Mouse (Mus musculus): ENCODE measurements around the gene Msgn1. TPM values are rescaled to one million over a fixed set of nuclear protein-coding genes. Genes with fewer than 3 reads are reported as not detected.

Msgn1 gene
- polyA plus RNA-seq, 1 experiment = not detected

GRCm38 (mm10) chr12:11224722-11225121 lies 15.9 kb upstream of the Msgn1 start:
- WGBS = 17% methylated on average over 5 of the region's 5 CpGs
- Histone ChIP-seq H3K36me3 (ENCODE audit: control insufficient read depth, insufficient read depth, low read length) (no peaks in the 10 kb centered on the region), H3K27ac (ENCODE audit: insufficient read depth, low read depth, low read length) (no peak overlapping the region), H3K4me1 (ENCODE audit: control insufficient read depth, insufficient read depth, low read length) (peaks cover 6% of the 10 kb centered on the region; the same call in 1 of the 2 replicates), H3K27me3 (replicated peaks; ENCODE audit: control insufficient read depth, insufficient read depth, low read length) (no peaks in the 10 kb centered on the region), H3K4me3 (ENCODE audit: insufficient read depth, low read depth, low read length) (no peak overlapping the region)
- TF ChIP-seq POLR2A (IDR thresholded peaks at IDR 0.05; ENCODE audit: low read depth, low read length) (no peak), CTCF (conservative IDR thresholded peaks at IDR 0.05; ENCODE audit: insufficient read depth, insufficient read length, low read depth, low read length) (no peak)
- DNase-seq = no peak

- WGBS = 74% methylated on average over 10 of the region's 10 CpGs
- no peaks in the 10 kb centered on the region for H3K36me3 ChIP-seq (ENCODE audit: control insufficient read depth, insufficient read depth, low read length)
- DNase-seq = peak; percentile 8
- H3K27ac ChIP-seq (ENCODE audit: insufficient read depth, low read depth, low read length) = no peak overlapping the region
- H3K4me3 ChIP-seq (ENCODE audit: insufficient read depth, low read depth, low read length) = no peak overlapping the region
- H3K4me1 ChIP-seq (ENCODE audit: control insufficient read depth, insufficient read depth, low read length) = peaks cover 6% of the 10 kb centered on the region; the same call in 1 of the 2 replicates
- TF ChIP-seq CTCF (conservative IDR thresholded peaks at IDR 0.05; ENCODE audit: insufficient read depth, insufficient read length, low read depth, low read length) (no peak), POLR2A (IDR thresholded peaks at IDR 0.05; ENCODE audit: low read depth, low read length) (no peak)
- H3K27me3 ChIP-seq (replicated peaks; ENCODE audit: control insufficient read depth, insufficient read depth, low read length) = 0 out of 2 replicates have a peak, but pooled peaks cover 1% of the 10 kb centered on the region
These were observed 14.3 kb upstream of the Msgn1 start for GRCm38 (mm10) chr12:11223090-11223489.

- 75% methylated on average over 3 of the region's 3 CpGs for WGBS
These were observed 13.8 kb upstream of the Msgn1 start for GRCm38 (mm10) chr12:11222566-11222965.

GRCm38 (mm10) chr12:11221524-11222330 lies 13.0 kb upstream of the Msgn1 start:
- Histone ChIP-seq H3K27ac (ENCODE audit: insufficient read depth, low read depth, low read length) (no peak overlapping the region), H3K27me3 (replicated peaks; ENCODE audit: control insufficient read depth, insufficient read depth, low read length) (0 out of 2 replicates have a peak, but pooled peaks cover 1% of the 10 kb centered on the region), H3K4me1 (ENCODE audit: control insufficient read depth, insufficient read depth, low read length) (peaks cover 5% of the 10 kb centered on the region; the same call in 1 of the 2 replicates), H3K4me3 (ENCODE audit: insufficient read depth, low read depth, low read length) (no peak overlapping the region), H3K36me3 (ENCODE audit: control insufficient read depth, insufficient read depth, low read length) (no peaks in the 10 kb centered on the region)
- TF ChIP-seq POLR2A (IDR thresholded peaks at IDR 0.05; ENCODE audit: low read depth, low read length) (no peak), CTCF (conservative IDR thresholded peaks at IDR 0.05; ENCODE audit: insufficient read depth, insufficient read length, low read depth, low read length) (no peak)
- DNase-seq = no peak
- WGBS = 62% methylated on average over 20 of the region's 20 CpGs

More at GRCm38 (mm10) chr12:11222566-11222965, 13.8 kb upstream of the Msgn1 start:
- no peaks in the 10 kb centered on the region for H3K36me3 ChIP-seq (ENCODE audit: control insufficient read depth, insufficient read depth, low read length)
- TF ChIP-seq CTCF (conservative IDR thresholded peaks at IDR 0.05; ENCODE audit: insufficient read depth, insufficient read length, low read depth, low read length) = no peak
- no peak for TF ChIP-seq POLR2A (IDR thresholded peaks at IDR 0.05; ENCODE audit: low read depth, low read length)
- 0 out of 2 replicates have a peak, but pooled peaks cover 1% of the 10 kb centered on the region for H3K27me3 ChIP-seq (replicated peaks; ENCODE audit: control insufficient read depth, insufficient read depth, low read length)
- peaks cover 6% of the 10 kb centered on the region; the same call in 1 of the 2 replicates for H3K4me1 ChIP-seq (ENCODE audit: control insufficient read depth, insufficient read depth, low read length)
- no peak overlapping the region for H3K27ac ChIP-seq (ENCODE audit: insufficient read depth, low read depth, low read length)
- no peak for DNase-seq
- no peak overlapping the region for H3K4me3 ChIP-seq (ENCODE audit: insufficient read depth, low read depth, low read length)

- 45% methylated on average over 7 of the region's 7 CpGs for WGBS
- H3K4me1 ChIP-seq (ENCODE audit: control insufficient read depth, insufficient read depth, low read length) = no peaks in the 10 kb centered on the region
These were observed 9.0 kb upstream of the Msgn1 start for GRCm38 (mm10) chr12:11217726-11218250.

GRCm38 (mm10) chr12:11216454-11216853 lies 7.7 kb upstream of the Msgn1 start:
- Histone ChIP-seq H3K27ac (ENCODE audit: insufficient read depth, low read depth, low read length) (no peak overlapping the region), H3K27me3 (replicated peaks; ENCODE audit: control insufficient read depth, insufficient read depth, low read length) (0 out of 2 replicates have a peak, but pooled peaks cover 1% of the 10 kb centered on the region), H3K4me3 (ENCODE audit: insufficient read depth, low read depth, low read length) (no peak overlapping the region), H3K36me3 (ENCODE audit: control insufficient read depth, insufficient read depth, low read length) (no peaks in the 10 kb centered on the region), H3K4me1 (ENCODE audit: control insufficient read depth, insufficient read depth, low read length) (no peaks in the 10 kb centered on the region)
- no peak for DNase-seq
- WGBS = 84% methylated on average over 3 of the region's 3 CpGs
- TF ChIP-seq POLR2A (IDR thresholded peaks at IDR 0.05; ENCODE audit: low read depth, low read length) (no peak), CTCF (conservative IDR thresholded peaks at IDR 0.05; ENCODE audit: insufficient read depth, insufficient read length, low read depth, low read length) (no peak)

More at GRCm38 (mm10) chr12:11217726-11218250, 9.0 kb upstream of the Msgn1 start:
- H3K4me3 ChIP-seq (ENCODE audit: insufficient read depth, low read depth, low read length) = no peak overlapping the region
- no peak for DNase-seq
- TF ChIP-seq POLR2A (IDR thresholded peaks at IDR 0.05; ENCODE audit: low read depth, low read length) = no peak
- TF ChIP-seq CTCF (conservative IDR thresholded peaks at IDR 0.05; ENCODE audit: insufficient read depth, insufficient read length, low read depth, low read length) = no peak
- H3K27ac ChIP-seq (ENCODE audit: insufficient read depth, low read depth, low read length) = no peak overlapping the region
- H3K36me3 ChIP-seq (ENCODE audit: control insufficient read depth, insufficient read depth, low read length) = no peaks in the 10 kb centered on the region
- 0 out of 2 replicates have a peak, but pooled peaks cover 1% of the 10 kb centered on the region for H3K27me3 ChIP-seq (replicated peaks; ENCODE audit: control insufficient read depth, insufficient read depth, low read length)

- Histone ChIP-seq H3K27me3 (replicated peaks; ENCODE audit: control insufficient read depth, insufficient read depth, low read length) (0 out of 2 replicates have a peak, but pooled peaks cover 1% of the 10 kb centered on the region), H3K36me3 (ENCODE audit: control insufficient read depth, insufficient read depth, low read length) (no peaks in the 10 kb centered on the region), H3K27ac (ENCODE audit: insufficient read depth, low read depth, low read length) (no peak overlapping the region), H3K4me3 (ENCODE audit: insufficient read depth, low read depth, low read length) (no peak overlapping the region), H3K4me1 (ENCODE audit: control insufficient read depth, insufficient read depth, low read length) (no peaks in the 10 kb centered on the region)
- 73% methylated on average over 2 of the region's 2 CpGs for WGBS
- TF ChIP-seq POLR2A (IDR thresholded peaks at IDR 0.05; ENCODE audit: low read depth, low read length) = no peak
- TF ChIP-seq CTCF (conservative IDR thresholded peaks at IDR 0.05; ENCODE audit: insufficient read depth, insufficient read length, low read depth, low read length) = no peak
- no peak for DNase-seq
These were observed 6.8 kb upstream of the Msgn1 start for GRCm38 (mm10) chr12:11215555-11215954.

Data from kidney, adult 2 months (tissue).